Mouse (Mus musculus) gastrocnemius, postnatal 10 days (tissue): ENCODE data around the gene Gm10553. TPM values are rescaled to one million over a fixed set of nuclear protein-coding genes. Genes with fewer than 3 reads are reported as not detected.
"Not testable (repeated sequence)": the region's sequence is repeated elsewhere in the genome, so short reads cannot be mapped to it uniquely, and the experiment has no call there.

Source experiments
- DNase-seq: peaks from one replicate; pipeline ENCODE4 v3.0.0; 2021; ENCODE audit warnings: mixed read lengths
- long read RNA-seq, 2 experiments: library from polyadenylated mRNA; stranded (forward); transcript quantifications; one replicate each; pipeline ENCODE4 v2.0.0; 2021
- total RNA-seq, 2 experiments: library from RNA; stranded (reverse); gene quantifications; 2 replicates each; pipeline ENCODE4 v1.2.3; 2021

Gene Gm10553
- not detected for total RNA-seq
- long read RNA-seq, experiment 1: 0 reads
- long read RNA-seq, experiment 2: 0 reads

- not testable (repeated sequence) for DNase-seq
Measured at GRCm38 (mm10) chr1:85099864-85100263, at the start of gene Gm10553. Gene Gm10553, plus strand, starts transcription at chr1:85100164.

- not testable (repeated sequence) for DNase-seq
Measured at GRCm38 (mm10) chr1:85071690-85072089, 28.3 kb upstream of the Gm10553 start.

GRCm38 (mm10) chr1:85073099-85073498 is 26.9 kb upstream of the Gm10553 start:
- DNase-seq: not testable (repeated sequence)

GRCm38 (mm10) chr1:85084803-85085202 is 15.2 kb upstream of the Gm10553 start:
- DNase-seq: not testable (repeated sequence)

- DNase-seq: not testable (repeated sequence)
Measured at GRCm38 (mm10) chr1:85086211-85086610, 13.8 kb upstream of the Gm10553 start.

GRCm38 (mm10) chr1:85092169-85092568 is 7.8 kb upstream of the Gm10553 start:
- not testable (repeated sequence) for DNase-seq

- DNase-seq: not testable (repeated sequence)
Measured at GRCm38 (mm10) chr1:85093011-85093572, 6.9 kb upstream of the Gm10553 start.

- DNase-seq: not testable (repeated sequence)
Measured at GRCm38 (mm10) chr1:85099081-85099480, 883 bp upstream of the Gm10553 start.

GRCm38 (mm10) chr1:85101754-85102153 is 1.8 kb downstream of the Gm10553 start:
- DNase-seq: not testable (repeated sequence)

GRCm38 (mm10) chr1:85105336-85105735 is 5.4 kb downstream of the Gm10553 start:
- not testable (repeated sequence) for DNase-seq

- DNase-seq: not testable (repeated sequence)
Measured at GRCm38 (mm10) chr1:85106013-85106412, 6.0 kb downstream of the Gm10553 start.

GRCm38 (mm10) chr1:85109753-85110152 is 9.8 kb downstream of the Gm10553 start, which contains the start of gene A530032D15Rik:
Gene A530032D15Rik, minus strand, starts transcription at chr1:85109853.
- DNase-seq: not testable (repeated sequence)

GRCm38 (mm10) chr1:85110876-85111275 is 10.9 kb downstream of the Gm10553 start:
- not testable (repeated sequence) for DNase-seq

GRCm38 (mm10) chr1:85111572-85111971 is 11.6 kb downstream of the Gm10553 start:
- peak; percentile 21 for DNase-seq

GRCm38 (mm10) chr1:85112266-85112665 is 12.3 kb downstream of the Gm10553 start:
- not testable (repeated sequence) for DNase-seq

GRCm38 (mm10) chr1:85112889-85113288 is 12.9 kb downstream of the Gm10553 start:
- DNase-seq: not testable (repeated sequence)

- DNase-seq: not testable (repeated sequence)
Measured at GRCm38 (mm10) chr1:85114078-85114477, 14.1 kb downstream of the Gm10553 start.

- DNase-seq: not testable (repeated sequence)
Measured at GRCm38 (mm10) chr1:85114666-85115402, 14.9 kb downstream of the Gm10553 start.

- not testable (repeated sequence) for DNase-seq
Measured at GRCm38 (mm10) chr1:85117537-85117936, 17.6 kb downstream of the Gm10553 start.

- DNase-seq: not testable (repeated sequence)
Measured at GRCm38 (mm10) chr1:85118341-85118740, 18.4 kb downstream of the Gm10553 start.

- DNase-seq: not testable (repeated sequence)
Measured at GRCm38 (mm10) chr1:85121841-85122240, 21.9 kb downstream of the Gm10553 start.

- not testable (repeated sequence) for DNase-seq
Measured at GRCm38 (mm10) chr1:85133671-85134070, 33.7 kb downstream of the Gm10553 start.
